Mouse (Mus musculus): ENCODE data around the gene Hnf4a. TPM values are rescaled to one million over a fixed set of nuclear protein-coding genes. Genes with fewer than 3 reads are reported as not detected.

Hnf4a gene
- total and polyA plus RNA-seq, 3 experiments, result 0.39 to 1.1 TPM; not detected in 1

- Histone ChIP-seq H3K9me3 (replicated peaks; ENCODE audit: insufficient read depth, low read length) (no peaks in the 10 kb centered on the region), H3K27me3 (ENCODE audit: control insufficient read depth in 1 of 2, insufficient read depth in 2 of 2, low read length in 2 of 2) (peaks cover 3% of the 10 kb centered on the region in 2 experiments; a peak in 2 of 4 replicates), H3K27ac (ENCODE audit: control insufficient read depth, low read depth, low read length) (no peak overlapping the region), H3K4me1 (ENCODE audit: control insufficient read depth in 1 of 2, insufficient read depth in 2 of 2, low read length in 2 of 2) (peaks cover 6 to 20% of the 10 kb centered on the region in 2 experiments), H3K9ac (ENCODE audit: control insufficient read depth, low read depth, low read length, poor library complexity, severe bottlenecking) (no peak overlapping the region), H3K79me2 (ENCODE audit: control insufficient read depth, insufficient read depth, low read length, poor library complexity) (no peaks in the 10 kb centered on the region), H3K4me3 (ENCODE audit: control insufficient read depth in 1 of 2, insufficient read depth in 1 of 2, low read depth in 2 of 2, low read length in 2 of 2) (no peak overlapping the region), H3K36me3 (ENCODE audit: control insufficient read depth in 1 of 2, insufficient read depth in 2 of 2, low read length in 2 of 2) (peaks cover 0 to 16% of the 10 kb centered on the region in 2 experiments; a peak in 2 of 4 replicates)
- no peak for TF ChIP-seq MAFK (IDR thresholded peaks at IDR 0.05; ENCODE audit: borderline replicate concordance, low read depth, low read length)
- no peak for TF ChIP-seq TBP (IDR thresholded peaks at IDR 0.05; ENCODE audit: low read depth, low read length)
- TF ChIP-seq TAL1 (IDR thresholded peaks at IDR 0.05; ENCODE audit: low read length), result no peak
- no peak for TF ChIP-seq RAD21 (IDR thresholded peaks at IDR 0.05; ENCODE audit: low read depth, low read length)
- no peak for TF ChIP-seq MXI1 (IDR thresholded peaks at IDR 0.05; ENCODE audit: low read depth, low read length)
- TF ChIP-seq NELFE (IDR thresholded peaks at IDR 0.05; ENCODE audit: low read depth, low read length), result no peak
- no peak for TF ChIP-seq E2F4 (IDR thresholded peaks at IDR 0.05; ENCODE audit: borderline replicate concordance, low read depth, low read length)
- no peak for TF ChIP-seq ETS1 (IDR thresholded peaks at IDR 0.05; ENCODE audit: low read depth, low read length)
- TF ChIP-seq USF1 (IDR thresholded peaks at IDR 0.05; ENCODE audit: low read depth, low read length), result no peak
- no peak for TF ChIP-seq POLR2AphosphoS5 (IDR thresholded peaks at IDR 0.05; ENCODE audit: borderline replicate concordance, low read depth, low read length)
- TF ChIP-seq HCFC1 (IDR thresholded peaks at IDR 0.05; ENCODE audit: low read depth, low read length), result no peak
- no peak for TF ChIP-seq JUND (IDR thresholded peaks at IDR 0.05; ENCODE audit: low read depth, low read length)
- TF ChIP-seq BHLHE40 (IDR thresholded peaks at IDR 0.05; ENCODE audit: borderline replicate concordance, low read depth, low read length), result no peak
- TF ChIP-seq TCF12 (IDR thresholded peaks at IDR 0.05; ENCODE audit: low read depth, low read length), result no peak
- TF ChIP-seq MAX (IDR thresholded peaks at IDR 0.05; ENCODE audit: low read length), result no peak
- no peak for TF ChIP-seq KAT2A (conservative IDR thresholded peaks at IDR 0.05; ENCODE audit: low read depth, low read length)
- TF ChIP-seq ELF1 (IDR thresholded peaks at IDR 0.05; ENCODE audit: low read depth, low read length), result no peak
- TF ChIP-seq MAZ (IDR thresholded peaks at IDR 0.05; ENCODE audit: low read depth, low read length), result no peak
- no peak for TF ChIP-seq MYC (IDR thresholded peaks at IDR 0.05; ENCODE audit: low read depth, low read length)
- DNase-seq (ENCODE audit: low read depth, low spot score), result no peak
These were observed 48.4 kb downstream of the Hnf4a start for GRCm38 (mm10) chr2:163554996-163555395.

GRCm38 (mm10) chr2:163555417-163555816 is 48.8 kb downstream of the Hnf4a start:
- Histone ChIP-seq H3K4me3 (ENCODE audit: control insufficient read depth in 1 of 2, insufficient read depth in 1 of 2, low read depth in 2 of 2, low read length in 2 of 2) (no peak overlapping the region), H3K36me3 (ENCODE audit: control insufficient read depth in 1 of 2, insufficient read depth in 2 of 2, low read length in 2 of 2) (peaks cover 0 to 16% of the 10 kb centered on the region in 2 experiments; a peak in 2 of 4 replicates), H3K27ac (ENCODE audit: control insufficient read depth, low read depth, low read length) (no peak overlapping the region), H3K9me3 (replicated peaks; ENCODE audit: insufficient read depth, low read length) (no peaks in the 10 kb centered on the region), H3K4me1 (ENCODE audit: control insufficient read depth in 1 of 2, insufficient read depth in 2 of 2, low read length in 2 of 2) (peaks cover 6 to 20% of the 10 kb centered on the region in 2 experiments), H3K9ac (ENCODE audit: control insufficient read depth, low read depth, low read length, poor library complexity, severe bottlenecking) (no peak overlapping the region), H3K79me2 (ENCODE audit: control insufficient read depth, insufficient read depth, low read length, poor library complexity) (no peaks in the 10 kb centered on the region), H3K27me3 (ENCODE audit: control insufficient read depth in 1 of 2, insufficient read depth in 2 of 2, low read length in 2 of 2) (peaks cover 3 to 4% of the 10 kb centered on the region in 2 experiments; a peak in 3 of 4 replicates)
- no peak for DNase-seq (ENCODE audit: low read depth, low spot score)
- no peak for TF ChIP-seq UBTF (IDR thresholded peaks at IDR 0.05; ENCODE audit: borderline replicate concordance, insufficient read depth, low read depth, low read length)
- no peak for TF ChIP-seq ETS1 (IDR thresholded peaks at IDR 0.05; ENCODE audit: low read depth, low read length)
- no peak for TF ChIP-seq NRF1 (IDR thresholded peaks at IDR 0.05; ENCODE audit: insufficient read depth, low read depth, low read length, poor library complexity, severe bottlenecking)
- no peak for TF ChIP-seq POLR2A (IDR thresholded peaks at IDR 0.05; ENCODE audit: control insufficient read depth in 1 of 2, insufficient read depth in 1 of 2, low read depth in 1 of 2, low read length in 2 of 2, poor library complexity in 1 of 2)
- TF ChIP-seq ELF1 (IDR thresholded peaks at IDR 0.05; ENCODE audit: low read depth, low read length), result no peak
- TF ChIP-seq RAD21 (IDR thresholded peaks at IDR 0.05; ENCODE audit: low read depth, low read length), result no peak
- no peak for TF ChIP-seq MXI1 (IDR thresholded peaks at IDR 0.05; ENCODE audit: low read depth, low read length)
- no peak for TF ChIP-seq ZKSCAN1 (IDR thresholded peaks at IDR 0.05; ENCODE audit: low read depth, low read length)
- TF ChIP-seq MYB (IDR thresholded peaks at IDR 0.05; ENCODE audit: low read depth, low read length), result no peak
- TF ChIP-seq MAZ (IDR thresholded peaks at IDR 0.05; ENCODE audit: low read depth, low read length), result no peak

Measured in MEL (cell line).